Mouse (Mus musculus): Measurements from ENCODE around the gene Sstr5.
A peak's percentile ranks its signal among the peaks of the same experiment; 100 is the strongest.

The Sstr5 gene

GRCm38 (mm10) chr17:25474330-25475077 is 22.6 kb downstream of the Sstr5 start:
- DNase-seq (ENCODE audit: low spot score in 2 of 2), result peak; percentile 72 to 75

- DNase-seq (ENCODE audit: low spot score in 2 of 2), result no peak
Measured at GRCm38 (mm10) chr17:25472044-25472443, 25.0 kb downstream of the Sstr5 start.

GRCm38 (mm10) chr17:25471418-25471817 is 25.7 kb downstream of the Sstr5 start:
- peak in 1 of 2 experiments; percentile 43 for DNase-seq (ENCODE audit: low spot score in 2 of 2)

- DNase-seq (ENCODE audit: low spot score in 2 of 2), result peak; percentile 82 to 87
Measured at GRCm38 (mm10) chr17:25469798-25470197, 27.3 kb downstream of the Sstr5 start.

GRCm38 (mm10) chr17:25468301-25468700 is 28.8 kb downstream of the Sstr5 start:
- no peak for DNase-seq (ENCODE audit: low spot score in 2 of 2)

GRCm38 (mm10) chr17:25467781-25468180 is 29.3 kb downstream of the Sstr5 start:
- DNase-seq (ENCODE audit: low spot score in 2 of 2), result no peak

GRCm38 (mm10) chr17:25466257-25466656 is 30.8 kb downstream of the Sstr5 start:
- no peak for DNase-seq (ENCODE audit: low spot score in 2 of 2)

GRCm38 (mm10) chr17:25464091-25464490 is 33.0 kb downstream of the Sstr5 start:
- DNase-seq (ENCODE audit: low spot score in 2 of 2), result no peak

GRCm38 (mm10) chr17:25463326-25463945 is 33.7 kb downstream of the Sstr5 start:
- no peak for DNase-seq (ENCODE audit: low spot score in 2 of 2)

- no peak for DNase-seq (ENCODE audit: low spot score in 2 of 2)
Measured at GRCm38 (mm10) chr17:25462236-25462875, 34.7 kb downstream of the Sstr5 start.

- peak; percentile 72 to 77 for DNase-seq (ENCODE audit: low spot score in 2 of 2)
Measured at GRCm38 (mm10) chr17:25456540-25456939, 40.5 kb downstream of the Sstr5 start.

GRCm38 (mm10) chr17:25454272-25454671 is 42.8 kb downstream of the Sstr5 start, which contains the start of gene Tekt4:
Gene Tekt4, plus strand, starts transcription at chr17:25454615.
- peak in 1 of 2 experiments; percentile 17 for DNase-seq (ENCODE audit: low spot score in 2 of 2)

- DNase-seq (ENCODE audit: low spot score in 2 of 2), result no peak
Measured at GRCm38 (mm10) chr17:25452246-25452965, 44.7 kb downstream of the Sstr5 start.

GRCm38 (mm10) chr17:25450329-25450728 is 46.8 kb downstream of the Sstr5 start:
- DNase-seq (ENCODE audit: low spot score in 2 of 2), result no peak

GRCm38 (mm10) chr17:25447865-25448264 is 49.2 kb downstream of the Sstr5 start:
- no peak for DNase-seq (ENCODE audit: low spot score in 2 of 2)

- no peak for DNase-seq (ENCODE audit: low spot score in 2 of 2)
Measured at GRCm38 (mm10) chr17:25445841-25446240, 51.2 kb downstream of the Sstr5 start.

- no peak for DNase-seq (ENCODE audit: low spot score in 2 of 2)
Measured at GRCm38 (mm10) chr17:25445074-25445473, 52.0 kb downstream of the Sstr5 start.

- DNase-seq (ENCODE audit: low spot score in 2 of 2), result no peak
Measured at GRCm38 (mm10) chr17:25442889-25443288, 54.2 kb downstream of the Sstr5 start.

GRCm38 (mm10) chr17:25441417-25441816 is 55.7 kb downstream of the Sstr5 start:
- DNase-seq (ENCODE audit: low spot score in 2 of 2), result no peak
